Mouse (Mus musculus): ENCODE results near the gene Ndrg4.

DNA sequence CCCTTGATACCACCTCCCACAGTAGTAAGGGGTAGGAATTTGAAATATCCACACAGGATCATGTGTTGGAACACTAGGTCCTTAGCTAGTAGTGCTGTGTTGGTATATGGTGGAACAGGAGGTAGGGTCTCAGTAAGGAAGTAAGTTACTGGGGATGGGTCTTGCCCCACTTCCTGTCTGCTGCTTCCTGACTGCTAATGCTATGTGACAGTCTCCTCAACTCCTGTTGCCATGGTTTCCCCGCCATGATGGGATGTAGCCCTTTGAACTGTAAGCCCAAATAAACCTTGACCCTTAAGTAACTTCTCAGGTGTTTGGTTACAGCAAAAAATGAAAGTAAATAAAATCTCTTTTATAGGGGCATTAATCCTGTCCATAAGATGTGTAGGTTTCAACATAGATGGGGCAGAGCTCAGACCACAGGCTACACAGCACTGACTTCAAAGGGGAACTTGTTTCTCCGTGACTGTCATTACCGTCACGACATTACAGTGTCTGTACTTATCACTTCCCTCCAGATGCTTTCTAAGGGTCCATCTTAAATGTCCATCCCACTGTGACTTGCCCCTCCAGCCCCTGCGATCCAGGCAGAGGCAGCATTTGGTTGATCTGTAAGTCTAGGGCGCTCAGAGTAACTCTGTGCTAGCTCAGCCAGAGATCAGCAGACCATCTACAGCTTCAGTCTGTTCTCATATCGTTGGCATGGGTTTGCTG, 13.7 kb upstream of the Ndrg4 start:
- no peak for TF ChIP-seq CTCF (IDR thresholded peaks at IDR 0.05; ENCODE audit: control insufficient read depth, insufficient read depth, insufficient read length)
- no peak for TF ChIP-seq USF1 (IDR thresholded peaks at IDR 0.05; ENCODE audit: low read depth)
